Mouse (Mus musculus) left cerebral cortex, adult 9 months (tissue): ENCODE measurements around the gene Paqr9.

Experiments
- DNase-seq, 2 experiments: peaks; one replicate each; pipeline ENCODE4 v3.0.0; 2022; ENCODE audit warnings: low spot score in 2 of 2

Gene Paqr9

DNA sequence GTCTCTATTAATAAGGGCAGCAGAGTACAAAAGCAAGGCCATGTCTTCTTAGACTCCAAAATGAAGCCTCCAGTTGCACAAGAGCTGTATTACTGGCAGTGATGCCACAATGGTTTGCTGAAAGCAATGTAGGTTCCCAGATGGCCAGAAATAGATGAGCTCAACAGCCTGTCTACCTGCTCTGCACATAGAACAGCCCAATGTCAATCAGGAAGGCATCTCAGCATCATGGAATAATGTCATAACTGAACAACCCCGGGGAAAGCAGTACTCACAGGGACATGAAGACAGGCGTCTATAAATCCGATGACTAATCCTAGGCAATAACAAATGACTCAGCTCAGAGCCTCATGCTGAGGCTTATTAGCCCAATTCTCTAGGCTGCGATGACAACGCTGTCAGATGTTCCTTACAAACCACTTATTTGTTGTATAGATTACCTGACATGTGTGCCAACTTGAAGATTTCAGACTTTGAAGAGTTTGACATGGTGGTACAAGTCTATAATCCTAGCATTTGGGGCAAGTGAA lies 19.0 kb downstream of the Paqr9 start:
- no peak for DNase-seq

DNA sequence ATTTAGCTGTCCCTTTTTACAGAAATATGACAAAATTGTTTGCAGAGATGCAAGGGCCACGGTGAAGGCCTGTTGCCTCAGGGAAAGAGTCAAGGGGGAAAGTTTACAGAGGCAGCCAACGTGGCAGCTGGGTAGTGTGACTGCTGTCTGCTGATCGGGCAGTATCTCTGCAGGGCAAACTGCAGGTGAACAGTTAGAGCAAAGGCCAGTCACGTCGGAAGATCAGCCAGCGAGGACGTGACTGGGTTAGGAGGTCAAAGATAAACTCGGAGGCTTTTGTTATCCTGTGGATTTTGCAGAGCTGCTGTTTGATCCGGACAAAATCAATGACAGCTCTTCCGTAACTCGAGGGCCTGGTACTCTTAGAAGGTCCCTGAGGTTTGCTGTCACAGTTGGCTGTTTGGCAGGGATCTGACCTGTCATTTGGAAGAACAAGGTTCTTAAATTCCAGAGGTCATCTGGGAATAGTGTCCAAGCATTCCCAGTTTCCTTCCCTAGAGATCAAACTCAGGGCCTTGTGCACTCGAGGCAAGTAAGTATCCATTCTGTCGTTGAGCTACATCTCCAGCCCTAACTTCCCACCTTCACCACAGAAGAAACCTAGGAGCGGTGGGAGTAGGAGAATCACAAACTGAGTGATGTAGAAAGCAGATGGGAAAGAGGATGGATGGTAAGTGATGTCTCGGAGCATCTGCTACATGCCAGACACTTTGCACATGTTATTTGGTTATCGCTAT lies 21.7 kb downstream of the Paqr9 start:
- DNase-seq: no peak

GRCm38 (mm10) chr9:95581758-95582515 lies 22.5 kb downstream of the Paqr9 start:
- peak in 1 of 2 experiments; percentile 36 for DNase-seq

- DNase-seq: no peak
Measured at GRCm38 (mm10) chr9:95582555-95582954, 23.1 kb downstream of the Paqr9 start.

DNA sequence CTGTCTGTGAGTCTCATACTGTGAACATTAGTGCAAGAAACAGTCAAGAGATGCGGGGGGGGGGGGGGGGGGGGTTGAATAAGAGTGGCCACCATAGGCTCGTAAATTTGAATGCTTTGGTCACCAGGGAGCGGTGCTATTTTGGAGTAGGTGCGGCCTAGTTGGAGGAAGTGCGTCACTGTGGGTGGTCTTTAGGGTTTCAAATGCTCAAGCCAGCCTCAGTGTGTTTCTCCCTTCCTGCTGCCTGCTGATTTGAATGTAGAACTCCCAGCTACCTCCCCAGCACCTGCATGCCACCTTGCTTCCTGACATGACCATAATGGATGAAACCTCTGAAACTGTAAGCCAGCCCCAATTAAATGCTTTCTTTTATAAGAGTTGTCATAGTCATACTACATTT lies 26.6 kb downstream of the Paqr9 start:
- DNase-seq: no peak

DNA sequence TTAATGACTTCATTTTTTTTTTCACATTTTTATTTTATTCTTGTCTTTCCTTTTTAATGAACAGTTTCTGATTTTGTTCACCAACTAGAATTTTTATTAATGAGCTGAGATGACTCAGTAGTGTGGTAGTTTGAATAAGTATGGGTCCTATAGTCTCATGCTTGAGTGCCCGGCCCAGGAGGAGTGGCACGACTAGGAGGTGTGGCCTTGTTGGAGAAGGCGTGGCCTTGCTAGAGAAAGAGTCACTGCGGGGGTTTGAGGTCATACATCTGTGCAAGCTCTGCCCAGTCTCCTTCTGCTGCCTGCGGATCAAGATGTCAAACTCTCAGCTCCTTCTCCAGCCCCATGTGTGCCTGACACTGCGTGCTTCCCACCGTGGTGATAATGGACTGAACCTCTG lies 28.6 kb downstream of the Paqr9 start:
- no peak for DNase-seq

- no peak for DNase-seq
Measured at GRCm38 (mm10) chr9:95594291-95594690, 34.8 kb downstream of the Paqr9 start.

DNA sequence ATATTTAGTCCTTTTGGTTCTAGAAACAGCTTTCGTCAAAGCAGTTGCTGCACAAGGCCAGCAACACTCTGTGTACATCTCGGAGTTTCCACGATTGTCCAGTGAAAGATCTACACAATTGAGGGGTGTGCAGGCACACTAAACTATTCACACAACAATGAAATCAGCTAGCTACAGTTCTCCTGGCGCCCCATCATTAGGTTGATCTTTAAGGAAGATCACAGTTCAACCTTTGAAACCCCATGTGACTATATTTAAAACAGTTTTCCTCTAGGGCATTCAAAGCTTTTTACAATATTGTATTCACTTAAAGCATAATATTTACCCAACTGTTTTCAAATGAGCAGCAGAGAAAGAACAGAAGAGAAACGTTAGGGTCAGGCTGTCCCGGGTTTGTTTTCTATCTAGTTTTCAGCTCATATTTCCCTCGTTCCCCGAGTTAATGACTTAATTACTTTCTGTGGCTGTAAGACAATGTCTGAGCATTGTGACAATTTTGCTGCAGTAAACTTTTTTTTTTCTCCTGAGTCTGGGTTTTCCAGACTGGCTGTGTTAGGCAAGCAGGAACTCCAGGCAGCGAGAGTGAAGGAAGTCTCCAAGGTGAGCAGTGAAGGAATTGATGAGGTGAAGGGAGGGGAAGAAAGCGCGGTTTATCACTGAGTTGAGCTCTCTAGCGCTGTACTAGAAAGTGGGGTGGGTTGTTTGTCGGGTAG lies 38.2 kb downstream of the Paqr9 start:
- DNase-seq: no peak

DNA sequence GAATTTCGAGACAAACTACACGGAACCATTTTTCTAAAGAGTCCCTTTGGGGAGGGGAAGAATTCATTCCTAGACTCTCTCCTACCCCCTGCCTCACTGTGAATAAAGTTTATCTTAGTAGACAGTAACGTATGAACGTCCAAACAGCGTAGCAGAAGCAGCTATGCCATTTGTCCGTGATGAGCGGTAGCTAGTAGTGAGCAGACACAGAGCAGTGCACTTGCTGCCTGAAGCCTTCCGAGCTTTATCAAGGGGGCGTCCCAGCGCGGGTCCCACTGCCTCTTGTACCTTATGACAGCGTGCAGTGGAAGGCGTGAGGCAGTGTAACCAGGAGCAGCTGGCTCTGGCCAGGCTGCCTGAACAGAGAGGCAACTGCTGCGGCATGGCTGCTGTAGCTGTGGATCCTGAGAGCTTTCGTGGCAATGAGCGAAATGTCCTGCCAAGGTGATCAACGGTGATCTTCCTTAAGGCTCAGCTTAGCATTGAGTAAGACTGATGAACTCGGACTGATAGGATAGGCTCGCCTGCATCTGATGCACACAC lies 38.8 kb downstream of the Paqr9 start:
- no peak for DNase-seq

DNA sequence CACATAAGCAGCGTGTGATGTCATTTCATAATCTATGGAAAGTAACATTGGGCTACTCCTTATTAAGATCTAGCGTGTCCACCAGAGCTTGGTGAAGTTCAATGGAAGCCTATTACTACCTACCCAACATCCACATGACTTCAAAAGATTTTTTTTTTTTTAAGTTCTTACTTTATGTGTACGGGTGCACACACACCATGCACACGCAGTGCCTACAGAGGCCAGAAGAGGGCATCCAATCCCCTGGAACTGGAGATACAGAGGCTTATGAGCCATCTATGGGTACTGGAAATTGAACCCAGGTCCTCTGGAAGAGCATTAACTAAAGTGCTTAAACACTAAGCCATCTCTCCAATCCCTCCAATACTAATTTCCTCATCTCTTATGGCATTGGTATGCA lies 39.9 kb downstream of the Paqr9 start:
- no peak for DNase-seq

GRCm38 (mm10) chr9:95602849-95603248 lies 43.4 kb downstream of the Paqr9 start:
- DNase-seq: no peak

DNA sequence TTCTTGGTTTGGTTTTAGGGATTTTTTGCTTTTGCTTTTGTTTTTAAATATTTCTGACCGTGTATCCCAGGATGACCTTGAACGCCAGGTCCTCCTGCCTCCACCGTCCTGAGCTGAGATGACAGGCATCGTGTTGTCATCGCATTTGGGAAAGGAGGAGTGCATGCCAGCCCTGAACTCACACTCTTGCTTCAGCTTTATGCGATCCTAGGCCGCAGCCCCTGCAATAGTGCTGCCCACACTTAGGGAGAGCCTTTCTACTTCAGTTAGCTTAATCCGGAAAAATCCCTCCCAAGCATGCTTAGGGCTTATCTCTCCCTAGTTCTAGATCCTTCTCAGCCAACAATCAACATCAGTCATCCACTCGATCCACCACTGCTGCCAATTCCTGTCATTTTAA lies 43.9 kb downstream of the Paqr9 start:
- no peak for DNase-seq

- no peak for DNase-seq
Measured at GRCm38 (mm10) chr9:95607196-95607595, 47.7 kb downstream of the Paqr9 start.

- DNase-seq: no peak
Measured at GRCm38 (mm10) chr9:95612246-95612768, 52.9 kb downstream of the Paqr9 start.

GRCm38 (mm10) chr9:95613426-95614127 lies 54.1 kb downstream of the Paqr9 start:
- DNase-seq: no peak

- DNase-seq: no peak
Measured at GRCm38 (mm10) chr9:95614861-95615615, 55.6 kb downstream of the Paqr9 start.

- DNase-seq: no peak
Measured at GRCm38 (mm10) chr9:95615961-95616360, 56.5 kb downstream of the Paqr9 start.
